ENCODE assay signal across 8 mouse cellular contexts in the genomic region with DNA sequence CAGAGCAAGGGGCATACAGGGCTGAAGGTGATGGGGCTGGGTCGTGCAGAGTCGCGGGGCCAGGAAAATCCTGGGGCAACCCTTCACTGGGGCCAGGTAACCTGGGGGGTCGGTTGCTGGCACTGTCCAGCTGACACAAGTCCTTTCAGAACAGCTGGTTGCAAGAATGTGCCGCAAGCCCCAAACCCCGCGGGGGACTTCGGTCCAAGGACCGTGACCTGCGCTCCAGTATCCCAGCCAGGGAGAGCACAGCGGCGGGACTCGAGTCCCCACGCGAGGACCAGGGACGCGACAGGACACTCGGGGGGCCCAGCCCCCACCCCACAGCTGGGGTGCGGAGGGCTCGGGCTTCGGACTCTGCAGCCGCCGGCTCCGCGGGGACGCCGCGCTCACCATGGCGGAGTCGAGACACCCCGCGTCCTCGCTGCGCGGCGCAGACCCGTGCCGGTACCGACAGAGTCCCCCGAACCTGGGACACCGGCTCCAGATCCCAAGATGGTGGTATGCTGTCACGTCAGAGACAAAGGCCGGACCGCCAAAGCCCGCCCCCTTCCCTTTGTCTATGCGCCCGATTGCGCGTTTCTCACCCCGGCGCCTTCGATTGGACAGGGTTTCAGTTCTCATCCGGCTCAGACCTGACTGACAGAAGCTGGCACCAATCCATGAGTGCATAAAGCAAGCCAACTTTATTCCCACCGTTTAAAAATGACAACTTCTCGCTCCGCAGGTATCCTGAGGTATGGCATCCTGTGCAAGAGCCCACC. TPM values are rescaled to one million over a fixed set of nuclear protein-coding genes. Genes with fewer than 3 reads are reported as not detected.
DNase-seq lines count a peak whose midpoint lies in the region; ATAC-seq and TF ChIP-seq lines count a peak whose summit lies in the region.

A gene (minus strand): TSS at position 493 of the 764 bp plus-strand sequence.

- H3K27ac ChIP-seq in bone marrow macrophage, adult 2 months (ENCODE audit: insufficient read depth, low read depth, low read length), result peak within 1 kb of the TSS; percentile 55
- peak within 1 kb of the TSS; percentile 73 for H3K27ac ChIP-seq in embryonic fibroblast, embryonic 13.5 days (ENCODE audit: insufficient read depth, low read length)
- peak within 1 kb of the TSS; percentile 88 for H3K27ac ChIP-seq in limb, embryonic 12.5 days
- peak within 1 kb of the TSS; percentile 96 for H3K27ac ChIP-seq in midbrain, embryonic 14.5 days (replicated peaks; ENCODE audit: low read depth, low read length)

- H3K36me3 ChIP-seq in limb, embryonic 12.5 days, result peaks cover 30% of the 10 kb centered on the region
- H3K36me3 ChIP-seq in midbrain, embryonic 14.5 days (ENCODE audit: control insufficient read depth, insufficient read depth, low read length), result peaks cover 26% of the 10 kb centered on the region

- H3K4me1 ChIP-seq in bone marrow macrophage, adult 2 months (ENCODE audit: control insufficient read depth, insufficient read depth, low read length), result peaks cover 9% of the 10 kb centered on the region
- no peaks in the 10 kb centered on the region; the same call in 1 of the 2 replicates for H3K4me1 ChIP-seq in embryonic fibroblast, embryonic 13.5 days (ENCODE audit: control insufficient read depth, insufficient read depth, low read length)
- H3K4me1 ChIP-seq in limb, embryonic 12.5 days (replicated peaks), result peaks cover 11% of the 10 kb centered on the region
- H3K4me1 ChIP-seq in midbrain, embryonic 14.5 days (ENCODE audit: control insufficient read depth, insufficient read depth, low read length), result peaks cover 6% of the 10 kb centered on the region

- peak within 1 kb of the TSS; percentile 71 for H3K4me2 ChIP-seq in limb, embryonic 12.5 days
- peak within 1 kb of the TSS; percentile 82 for H3K4me2 ChIP-seq in midbrain, embryonic 14.5 days (ENCODE audit: low read length)

- no peak for TF ChIP-seq CTCF in bone marrow macrophage, adult 2 months (IDR thresholded peaks at IDR 0.05; ENCODE audit: low read depth, low read length)
- TF ChIP-seq CTCF in embryonic fibroblast, embryonic 13.5 days (IDR thresholded peaks at IDR 0.05; ENCODE audit: borderline replicate concordance, insufficient read depth, low read length), result no peak

- peak within 1 kb of the TSS; percentile 99 for H3K9ac ChIP-seq in limb, embryonic 12.5 days (replicated peaks)
- peak within 1 kb of the TSS; percentile 100 for H3K9ac ChIP-seq in midbrain, embryonic 14.5 days (replicated peaks; ENCODE audit: low read length)

- H3K27me3 ChIP-seq in limb, embryonic 12.5 days, result no peaks in the 10 kb centered on the region
- no peaks in the 10 kb centered on the region for H3K27me3 ChIP-seq in midbrain, embryonic 14.5 days (ENCODE audit: control insufficient read depth, insufficient read depth, low read length)

- H3K9me3 ChIP-seq in limb, embryonic 12.5 days, result peaks cover 20% of the 10 kb centered on the region
- H3K9me3 ChIP-seq in midbrain, embryonic 14.5 days (ENCODE audit: control insufficient read depth, low read length), result peaks cover 9% of the 10 kb centered on the region

- peak; percentile 95 for DNase-seq in 3T3-L1 (ENCODE audit: low read depth, low spot score)
- DNase-seq in heart, adult 8-10 months (ENCODE audit: low spot score), result peak; percentile 91
- peak; percentile 95 for DNase-seq in kidney, adult 8-10 months
- peak; percentile 98 for DNase-seq in midbrain, embryonic 14.5 days
- DNase-seq in spleen, adult 12 weeks (ENCODE audit: low spot score), result peak; percentile 78

- WGBS in limb, embryonic 12.5 days, result under 1% methylated on average over 56 of the region's 56 CpGs
- under 1% methylated on average over 56 of the region's 56 CpGs for WGBS in midbrain, embryonic 14.5 days

- peak within 1 kb of the TSS; percentile 78 for H3K4me3 ChIP-seq in bone marrow macrophage, adult 2 months (ENCODE audit: insufficient read depth, low read length)
- H3K4me3 ChIP-seq in embryonic fibroblast, embryonic 13.5 days (ENCODE audit: insufficient read depth, low read length), result peak within 1 kb of the TSS; percentile 78
- peak within 1 kb of the TSS; percentile 93 for H3K4me3 ChIP-seq in limb, embryonic 12.5 days (replicated peaks)
- H3K4me3 ChIP-seq in midbrain, embryonic 14.5 days (replicated peaks; ENCODE audit: low read depth, low read length), result peak within 1 kb of the TSS; percentile 94

- peak; percentile 97 for ATAC-seq in limb, embryonic 12.5 days (ENCODE audit: insufficient number of reproducible peaks, insufficient read depth, low FRiP score, low TSS enrichment, low read depth)
- ATAC-seq in midbrain, embryonic 14.5 days (ENCODE audit: low FRiP score, low TSS enrichment), result peak; percentile 99

- no peak for TF ChIP-seq POLR2A in bone marrow macrophage, adult 2 months (IDR thresholded peaks at IDR 0.05; ENCODE audit: borderline replicate concordance, low read depth, low read length)
- peak; percentile 71 for TF ChIP-seq POLR2A in embryonic fibroblast, embryonic 13.5 days (IDR thresholded peaks at IDR 0.05; ENCODE audit: low read depth, low read length)

RNA-seq across cellular contexts. Expression of the gene that starts here (rescaled TPM):
- 10.7 TPM in 2 replicates for polyA plus RNA-seq in bone marrow macrophage, adult 2 months (2012; ENCODE audit: insufficient read depth, insufficient read length, missing spikeins)
- 12.9 and 13.5 TPM in 2 replicates for polyA plus RNA-seq in embryonic fibroblast, embryonic 13.5 days (2011; ENCODE audit: insufficient read length, low read depth, missing spikeins)
- 1 to 10 TPM; 4.5 to 8.9 (median 6.3) TPM for total RNA-seq in heart, adult 8-10 months (2022)
- polyA plus RNA-seq in limb, embryonic 12.5 days (2016; fragmentation: Nextera tagmentation; extraction: Ambion mirVana), result 36.6 and 36.9 TPM in 2 replicates
- 32.2 and 38.4 TPM in 2 replicates for polyA plus RNA-seq in midbrain, embryonic 14.5 days (2014; fragmentation: Nextera tagmentation; extraction: Ambion mirVana)

Comparison
In these comparisons a context has a peak if more than half of its experiments do, and no peak if none do; other contexts are left out.
1. Peak in every context shown above with its lines: DNase-seq, ATAC-seq, H3K4me3 ChIP-seq and H3K27ac ChIP-seq.